Mouse (Mus musculus): ENCODE data around the gene Rgs3. TPM values are rescaled to one million over a fixed set of nuclear protein-coding genes. Genes with fewer than 3 reads are reported as not detected.
"Not testable (repeated sequence)": the region's sequence is repeated elsewhere in the genome, so short reads cannot be mapped to it uniquely, and the experiment has no call there.

Gene Rgs3
- total and polyA plus RNA-seq, 3 experiments: not detected

DNA sequence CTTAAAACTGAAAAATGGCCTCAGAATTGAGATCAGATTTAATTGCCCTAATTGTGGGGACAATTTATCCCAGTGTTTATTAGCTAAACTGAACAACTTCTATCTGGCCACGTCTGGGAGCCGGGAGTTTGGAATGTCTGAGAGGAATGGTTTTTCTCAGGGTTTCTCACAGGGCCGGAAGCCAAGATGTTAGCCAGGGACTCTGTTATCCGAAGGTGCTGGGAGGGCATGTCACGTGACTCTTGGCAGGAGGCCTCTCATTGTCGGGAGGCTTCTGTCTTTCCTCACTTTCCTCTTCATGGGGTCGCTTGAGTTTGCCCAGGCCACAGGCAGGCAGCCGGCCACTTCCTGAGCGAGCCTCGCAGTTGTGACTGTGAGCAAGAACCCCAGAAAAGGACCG lies 31.7 kb downstream of the Rgs3 start:
- Histone ChIP-seq H3K79me2 (ENCODE audit: control insufficient read depth, insufficient read depth, low read length, poor library complexity) (no peaks in the 10 kb centered on the region), H3K36me3 (ENCODE audit: control insufficient read depth in 1 of 2, insufficient read depth in 2 of 2, low read length in 2 of 2) (no peaks in the 10 kb centered on the region), H3K4me3 (ENCODE audit: control insufficient read depth in 1 of 2, insufficient read depth in 1 of 2, low read depth in 2 of 2, low read length in 2 of 2) (no peak overlapping the region), H3K9ac (ENCODE audit: control insufficient read depth, low read depth, low read length, poor library complexity, severe bottlenecking) (no peak overlapping the region), H3K27me3 (ENCODE audit: control insufficient read depth in 1 of 2, insufficient read depth in 2 of 2, low read length in 2 of 2) (peaks cover 0 to 2% of the 10 kb centered on the region in 2 experiments; a peak in 1 of 4 replicates), H3K9me3 (replicated peaks; ENCODE audit: insufficient read depth, low read length) (no peaks in the 10 kb centered on the region), H3K4me1 (ENCODE audit: control insufficient read depth in 1 of 2, insufficient read depth in 2 of 2, low read length in 2 of 2) (no peaks in the 10 kb centered on the region), H3K27ac (ENCODE audit: control insufficient read depth, low read depth, low read length) (no peak overlapping the region)
- TF ChIP-seq USF1 (IDR thresholded peaks at IDR 0.05; ENCODE audit: low read depth, low read length) (peak; percentile 29; the same call in 1 of the 2 replicates), MEF2A (IDR thresholded peaks at IDR 0.05; ENCODE audit: extremely low read depth, insufficient replicate concordance, low read depth, low read length, poor library complexity, severe bottlenecking) (no peak)
- DNase-seq (ENCODE audit: low read depth, low spot score): no peak

DNA sequence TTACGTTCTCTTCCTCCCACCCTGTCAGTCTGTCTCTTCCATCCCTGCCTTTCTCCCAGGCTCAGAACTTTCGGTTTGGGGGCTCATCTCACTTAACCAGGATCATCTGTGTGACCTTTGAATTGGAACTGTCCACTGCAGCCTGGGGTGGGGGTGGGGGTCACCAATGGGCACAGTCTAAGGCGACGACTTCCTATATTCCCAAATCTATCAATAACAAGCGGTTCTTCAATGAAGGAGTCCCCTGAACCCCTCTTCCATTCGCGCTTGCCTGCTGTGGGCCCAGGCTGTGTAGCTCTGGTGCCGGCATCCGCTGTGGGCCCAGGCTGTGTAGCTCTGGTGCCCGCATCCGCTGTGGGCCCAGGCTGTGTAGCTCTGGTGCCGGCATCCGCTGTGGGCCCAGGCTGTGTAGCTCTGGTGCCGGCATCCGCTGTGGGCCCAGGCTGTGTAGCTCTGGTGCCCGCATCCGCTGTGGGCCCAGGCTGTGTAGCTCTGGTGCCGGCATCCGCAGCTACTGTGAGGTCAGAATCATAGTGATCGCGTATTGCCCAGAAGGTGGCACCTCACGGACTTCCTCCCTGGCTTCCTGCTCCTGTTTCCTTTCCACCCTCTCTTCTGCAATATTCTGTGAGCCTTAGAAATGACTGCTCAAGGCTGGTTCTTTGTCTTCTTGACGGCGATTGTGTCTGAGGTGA lies 34.0 kb downstream of the Rgs3 start:
- not testable (repeated sequence) for H3K9ac ChIP-seq (ENCODE audit: control insufficient read depth, low read depth, low read length, poor library complexity, severe bottlenecking); DNase-seq (ENCODE audit: low read depth, low spot score); H3K4me3 ChIP-seq (ENCODE audit: control insufficient read depth in 1 of 2, insufficient read depth in 1 of 2, low read depth in 2 of 2, low read length in 2 of 2); H3K79me2 ChIP-seq (ENCODE audit: control insufficient read depth, insufficient read depth, low read length, poor library complexity); H3K4me1 ChIP-seq (ENCODE audit: control insufficient read depth in 1 of 2, insufficient read depth in 2 of 2, low read length in 2 of 2); H3K9me3 ChIP-seq (replicated peaks; ENCODE audit: insufficient read depth, low read length); H3K36me3 ChIP-seq (ENCODE audit: control insufficient read depth in 1 of 2, insufficient read depth in 2 of 2, low read length in 2 of 2); H3K27me3 ChIP-seq (ENCODE audit: control insufficient read depth in 1 of 2, insufficient read depth in 2 of 2, low read length in 2 of 2); H3K27ac ChIP-seq (ENCODE audit: control insufficient read depth, low read depth, low read length)

DNA sequence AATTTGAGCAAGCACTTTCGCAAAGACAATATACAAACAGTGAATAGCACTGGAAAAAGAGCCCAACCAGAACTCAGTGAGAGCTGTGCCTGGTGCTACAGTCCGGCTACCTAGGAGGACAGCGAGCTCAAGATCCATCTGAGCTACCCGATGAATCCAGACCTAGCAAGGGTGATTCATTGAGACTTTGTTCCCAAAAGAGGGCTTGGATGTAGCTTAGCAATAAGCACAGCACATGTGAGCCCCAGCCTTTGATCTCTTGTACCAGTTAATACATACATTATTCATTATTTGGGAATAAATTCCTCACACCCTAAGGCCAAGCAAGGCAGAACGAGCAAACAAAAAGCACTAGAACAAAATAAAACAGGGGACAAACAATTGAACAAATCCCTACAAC lies 34.8 kb downstream of the Rgs3 start:
- no peak for DNase-seq (ENCODE audit: low read depth, low spot score)

More for the DNA sequence above, 34.8 kb downstream of the Rgs3 start:
- Histone ChIP-seq H3K4me1 (ENCODE audit: control insufficient read depth in 1 of 2, insufficient read depth in 2 of 2, low read length in 2 of 2) (no peaks in the 10 kb centered on the region), H3K9ac (ENCODE audit: control insufficient read depth, low read depth, low read length, poor library complexity, severe bottlenecking) (no peak overlapping the region), H3K4me3 (ENCODE audit: control insufficient read depth in 1 of 2, insufficient read depth in 1 of 2, low read depth in 2 of 2, low read length in 2 of 2) (no peak overlapping the region), H3K36me3 (ENCODE audit: control insufficient read depth in 1 of 2, insufficient read depth in 2 of 2, low read length in 2 of 2) (no peaks in the 10 kb centered on the region), H3K79me2 (ENCODE audit: control insufficient read depth, insufficient read depth, low read length, poor library complexity) (no peaks in the 10 kb centered on the region), H3K27ac (ENCODE audit: control insufficient read depth, low read depth, low read length) (no peak overlapping the region), H3K27me3 (ENCODE audit: control insufficient read depth in 1 of 2, insufficient read depth in 2 of 2, low read length in 2 of 2) (no peaks in the 10 kb centered on the region), H3K9me3 (replicated peaks; ENCODE audit: insufficient read depth, low read length) (no peaks in the 10 kb centered on the region)
- TF ChIP-seq TBP (IDR thresholded peaks at IDR 0.05; ENCODE audit: low read depth, low read length): no peak
- TF ChIP-seq UBTF (IDR thresholded peaks at IDR 0.05; ENCODE audit: borderline replicate concordance, insufficient read depth, low read depth, low read length): no peak
- no peak for TF ChIP-seq CHD1 (IDR thresholded peaks at IDR 0.05; ENCODE audit: low read depth, low read length)
- no peak for TF ChIP-seq POLR2A (IDR thresholded peaks at IDR 0.05; ENCODE audit: control insufficient read depth in 1 of 2, insufficient read depth in 1 of 2, low read depth in 1 of 2, low read length in 2 of 2, poor library complexity in 1 of 2)
- no peak for TF ChIP-seq GATA1 (IDR thresholded peaks at IDR 0.05; ENCODE audit: low read depth, low read length)
- TF ChIP-seq KAT2A (conservative IDR thresholded peaks at IDR 0.05; ENCODE audit: low read depth, low read length): no peak
- no peak for TF ChIP-seq SIN3A (IDR thresholded peaks at IDR 0.05; ENCODE audit: low read length)
- no peak for TF ChIP-seq SMC3 (IDR thresholded peaks at IDR 0.05; ENCODE audit: low read depth, low read length)
- TF ChIP-seq NELFE (IDR thresholded peaks at IDR 0.05; ENCODE audit: low read depth, low read length): no peak
- no peak for TF ChIP-seq MXI1 (IDR thresholded peaks at IDR 0.05; ENCODE audit: low read depth, low read length)
- TF ChIP-seq TAL1 (IDR thresholded peaks at IDR 0.05; ENCODE audit: low read length): no peak
- TF ChIP-seq ZKSCAN1 (IDR thresholded peaks at IDR 0.05; ENCODE audit: low read depth, low read length): no peak
- no peak for TF ChIP-seq GABPA (IDR thresholded peaks at IDR 0.05; ENCODE audit: low read depth, low read length)
- no peak for TF ChIP-seq MEF2A (IDR thresholded peaks at IDR 0.05; ENCODE audit: extremely low read depth, insufficient replicate concordance, low read depth, low read length, poor library complexity, severe bottlenecking)
- no peak for TF ChIP-seq MAX (IDR thresholded peaks at IDR 0.05; ENCODE audit: low read length)
- no peak for TF ChIP-seq MAZ (IDR thresholded peaks at IDR 0.05; ENCODE audit: low read depth, low read length)
